Mouse (Mus musculus): Measurements from ENCODE around the gene Dpagt1.
"Not testable (repeated sequence)": the region's sequence is repeated elsewhere in the genome, so short reads cannot be mapped to it uniquely, and the experiment has no call there.

Gene Dpagt1

GRCm38 (mm10) chr9:44336964-44337363, 11.1 kb downstream of the Dpagt1 start:
- intact Hi-C loops (cut with DNase I) = loop anchor here (5.0 to 10.0 kb wide), 2 partner anchors 55 to 92 kb away; partner anchors contain the start of gene Ccdc153

GRCm38 (mm10) chr9:44337436-44338169, 11.8 kb downstream of the Dpagt1 start:
- intact Hi-C loops (cut with DNase I) = loop anchor here (5.0 to 10.0 kb wide), 2 partner anchors 55 to 93 kb away; partner anchors contain the start of gene Ccdc153

GRCm38 (mm10) chr9:44338574-44338973, 12.8 kb downstream of the Dpagt1 start:
- intact Hi-C loops (cut with DNase I) = loop anchor here (5.0 to 10.0 kb wide), 2 partner anchors 54 to 94 kb away; partner anchors contain the start of gene Ccdc153

- intact Hi-C loops (cut with DNase I) = no loop called here
Measured at GRCm38 (mm10) chr9:44341487-44341886, 15.7 kb downstream of the Dpagt1 start.

GRCm38 (mm10) chr9:44342173-44342572, 16.4 kb downstream of the Dpagt1 start:
- intact Hi-C loops (cut with DNase I) = no loop called here

DNA sequence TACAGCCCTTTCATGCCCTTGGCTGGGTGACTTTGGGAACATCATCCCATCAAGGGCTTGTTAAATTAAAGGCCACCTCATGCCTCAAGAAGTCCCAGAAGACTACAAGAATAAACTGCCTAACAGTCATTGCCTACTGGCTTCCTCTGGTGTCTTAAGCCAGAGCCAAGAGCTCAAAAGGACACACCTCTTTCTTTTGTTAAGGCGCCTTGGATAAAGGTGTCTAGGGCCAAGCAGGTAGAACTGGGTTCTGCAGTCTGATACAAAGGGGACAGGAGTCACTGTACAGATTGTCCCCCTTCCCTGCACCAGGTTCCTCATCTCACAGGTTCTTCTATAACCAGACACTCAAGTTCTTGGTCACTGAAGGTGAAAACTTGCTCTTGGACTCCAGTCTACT, 16.8 kb downstream of the Dpagt1 start:
- intact Hi-C loops (cut with DNase I) = no loop called here

DNA sequence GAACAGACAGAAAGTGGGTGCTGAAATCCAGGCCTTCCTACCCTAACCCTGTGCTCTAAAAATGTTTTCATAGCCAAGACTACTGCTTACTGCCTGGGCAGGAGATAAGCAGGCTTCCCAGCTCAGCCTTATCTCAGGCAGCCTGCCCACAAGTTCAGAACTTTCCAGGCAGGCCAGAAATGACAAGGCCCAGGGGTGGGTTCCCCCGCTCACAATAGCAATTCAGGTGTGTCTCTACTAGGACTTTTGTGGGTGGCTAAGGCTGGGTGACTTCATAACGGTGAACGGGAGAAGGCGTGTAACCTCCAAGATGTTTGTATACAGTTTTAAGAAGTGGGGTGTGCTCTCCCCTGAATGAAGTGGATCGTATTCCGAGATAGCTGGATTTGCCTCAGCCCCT, 17.5 kb downstream of the Dpagt1 start:
- intact Hi-C loops (cut with DNase I) = no loop called here

DNA sequence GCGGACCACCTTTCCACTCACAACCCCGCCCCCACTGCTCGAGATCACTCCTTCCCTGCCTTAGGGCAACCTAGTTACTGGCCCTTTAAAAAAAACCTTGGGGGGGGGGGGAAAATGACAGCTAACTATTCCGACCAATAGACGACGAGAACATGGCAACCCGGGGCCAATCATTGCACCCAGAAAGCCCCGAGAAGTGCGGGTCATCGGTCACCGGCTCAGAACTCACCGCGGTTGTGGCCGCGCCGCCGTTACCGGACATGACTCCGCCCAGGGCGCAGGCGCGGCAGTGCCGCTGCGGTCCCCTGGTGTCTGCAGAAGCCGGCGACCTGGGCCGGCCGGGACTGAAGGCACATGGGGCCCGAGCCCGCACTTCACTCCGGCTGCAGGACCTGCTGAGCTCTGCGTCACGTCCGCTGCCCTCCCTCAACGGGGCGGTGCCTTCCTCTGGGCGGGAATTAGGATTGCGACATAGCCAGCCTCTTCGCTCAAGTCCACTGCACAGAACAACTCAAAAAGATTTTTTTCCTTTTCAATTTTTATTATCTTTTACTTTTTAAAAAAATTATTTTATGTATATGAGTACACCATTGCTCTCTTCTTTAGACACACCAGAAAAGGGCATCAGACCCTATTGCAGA, 18.1 kb downstream of the Dpagt1 start, which contains the start of gene Hmbs:
Hmbs (minus strand) TSS at position 448 of the 641 bp plus-strand sequence.
- intact Hi-C loops (cut with DNase I) = no loop called here

DNA sequence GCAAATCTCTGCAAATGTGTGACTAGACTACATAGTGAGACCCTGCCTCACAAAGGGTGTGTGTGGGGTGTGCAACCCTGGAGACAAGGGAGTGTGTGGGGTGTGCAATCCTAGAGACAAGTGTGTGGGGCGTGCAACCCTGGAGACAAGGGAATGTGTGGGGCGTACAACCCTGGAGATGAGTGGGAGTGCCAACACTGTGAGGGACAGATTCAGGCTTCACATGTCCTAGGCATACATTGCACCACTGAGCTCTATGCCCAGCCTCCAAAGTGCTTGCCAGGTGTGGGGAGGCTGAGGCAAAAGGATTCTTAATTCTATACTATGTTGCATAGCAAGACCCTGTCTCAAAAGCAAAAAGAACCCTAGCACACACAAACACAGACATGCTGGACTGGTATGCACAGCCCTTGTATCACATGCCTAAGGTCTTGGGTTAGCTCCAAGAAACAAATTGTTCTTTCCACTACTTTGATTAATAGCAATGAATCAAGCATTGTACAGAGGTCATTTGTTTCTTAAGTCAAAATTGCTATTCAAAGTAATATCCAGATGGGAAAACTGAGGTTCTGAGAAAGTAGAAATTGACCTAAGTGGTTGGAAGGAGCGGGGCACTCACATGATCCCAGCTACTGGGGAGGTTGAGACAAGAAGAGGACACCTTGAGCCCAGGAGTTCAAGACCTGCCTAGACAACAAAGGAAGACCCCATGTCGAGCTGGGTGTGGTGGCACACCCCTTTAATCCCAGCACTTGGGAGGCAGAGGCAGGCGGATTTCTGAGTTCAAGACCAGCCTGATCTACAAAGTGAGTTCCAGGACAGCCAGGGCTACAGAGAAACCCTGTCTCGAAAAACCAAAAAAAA, 20.0 kb downstream of the Dpagt1 start:
- intact Hi-C loops (cut with DNase I) = no loop called here

GRCm38 (mm10) chr9:44347166-44347565, 21.3 kb downstream of the Dpagt1 start:
- intact Hi-C loops (cut with DNase I) = no loop called here

GRCm38 (mm10) chr9:44347621-44348020, 21.8 kb downstream of the Dpagt1 start:
- intact Hi-C loops (cut with DNase I) = no loop called here

- intact Hi-C loops (cut with DNase I) = no loop called here
Measured at GRCm38 (mm10) chr9:44348546-44348945, 22.7 kb downstream of the Dpagt1 start.

DNA sequence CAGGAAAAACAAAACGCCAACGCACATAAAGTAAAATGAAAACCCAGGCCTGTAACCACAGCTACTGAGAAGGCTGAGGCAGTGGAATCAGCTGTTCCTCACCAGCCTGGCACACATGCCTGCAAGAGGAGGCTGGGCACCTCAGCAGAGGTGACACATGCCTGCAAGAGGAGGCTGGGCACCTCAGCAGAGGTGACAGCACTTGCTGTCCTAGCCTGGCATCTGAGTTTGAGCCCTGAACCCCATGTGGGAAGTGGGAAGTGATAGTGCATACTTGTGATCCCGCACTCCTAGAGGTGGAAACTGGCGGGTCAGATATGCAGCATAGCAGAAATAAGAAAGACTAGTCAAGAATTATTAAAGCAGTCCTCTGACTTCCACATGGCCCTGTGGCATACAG, 25.6 kb downstream of the Dpagt1 start:
- intact Hi-C loops (cut with DNase I) = no loop called here

DNA sequence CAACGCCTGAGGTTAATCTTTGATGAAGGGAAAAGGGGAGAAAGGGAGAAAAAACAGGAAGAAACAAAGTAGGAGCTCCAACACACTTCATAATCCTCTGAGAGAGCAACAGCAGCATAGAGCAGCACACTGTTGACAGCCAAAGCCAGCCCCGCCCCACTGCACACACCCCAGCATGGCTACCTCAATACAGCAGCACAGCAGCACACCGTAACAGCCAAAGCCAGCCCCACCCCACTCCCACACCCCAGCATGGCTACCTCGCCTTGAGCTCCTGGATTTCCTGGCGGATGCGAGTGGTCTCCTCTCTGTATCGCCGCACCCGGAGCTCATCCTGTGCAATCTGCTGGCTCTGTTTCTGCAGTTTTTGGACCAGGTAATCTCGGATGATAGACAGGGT, 26.5 kb downstream of the Dpagt1 start:
- intact Hi-C loops (cut with DNase I) = no loop called here

- intact Hi-C loops (cut with DNase I) = no loop called here
Measured at GRCm38 (mm10) chr9:44353142-44353541, 27.3 kb downstream of the Dpagt1 start.

GRCm38 (mm10) chr9:44357207-44357606, 31.4 kb downstream of the Dpagt1 start:
- intact Hi-C loops (cut with DNase I) = loop anchor here (5.0 kb wide), 1 partner anchor 65 kb away; no protein-coding TSS in a partner anchor

GRCm38 (mm10) chr9:44361190-44361917, 35.5 kb downstream of the Dpagt1 start, which contains the start of gene Vps11:
Gene Vps11, minus strand, starts transcription at chr9:44361670.
- intact Hi-C loops (cut with DNase I) = no loop called here

DNA sequence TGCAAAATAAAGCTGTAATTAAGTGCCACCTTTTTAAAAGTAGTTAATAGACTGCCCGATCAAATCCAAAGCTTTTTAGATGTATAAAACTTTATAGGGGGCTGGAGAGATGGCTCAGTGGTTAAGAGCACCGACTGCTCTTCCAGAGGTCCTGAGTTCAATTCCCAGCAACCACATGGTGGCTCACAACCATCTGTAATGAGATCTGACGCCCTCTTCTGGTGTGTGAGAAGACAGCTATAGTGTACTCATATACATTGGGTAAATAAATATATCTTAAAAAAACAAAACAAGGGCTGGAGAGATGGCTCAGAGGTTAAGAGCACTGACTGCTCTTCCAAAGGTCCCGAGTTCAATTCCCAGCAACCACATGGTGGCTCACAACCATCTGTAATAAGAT, 36.1 kb downstream of the Dpagt1 start:
- intact Hi-C loops (cut with DNase I) = not testable (repeated sequence)

DNA sequence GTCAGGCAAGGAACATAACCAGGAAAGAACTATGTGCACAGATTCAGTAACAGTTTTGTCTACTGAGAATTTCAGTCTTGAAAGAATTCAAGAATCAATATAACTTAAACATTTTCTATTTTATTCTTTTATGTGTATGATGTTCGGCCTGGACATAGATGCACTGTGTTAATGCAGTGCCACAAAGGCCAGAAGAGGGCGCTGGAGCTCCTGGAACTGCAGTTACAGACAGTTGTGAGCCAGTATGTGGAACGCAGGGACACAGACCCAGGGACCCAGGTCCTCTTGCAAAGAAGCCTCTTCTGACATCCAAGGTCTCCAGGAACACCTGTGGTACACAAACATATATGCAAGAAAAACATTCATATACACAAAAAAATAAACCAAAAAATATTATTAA, 38.7 kb downstream of the Dpagt1 start:
- intact Hi-C loops (cut with DNase I) = no loop called here

- intact Hi-C loops (cut with DNase I) = no loop called here
Measured at GRCm38 (mm10) chr9:44373386-44373785, 47.6 kb downstream of the Dpagt1 start.

- intact Hi-C loops (cut with DNase I) = no loop called here
Measured at GRCm38 (mm10) chr9:44376141-44376540, 50.3 kb downstream of the Dpagt1 start.

Measured in adrenal gland (tissue).